Mouse (Mus musculus) C2C12 (cell line): Measurements from ENCODE around the gene Trpm1. TPM values are rescaled to one million over a fixed set of nuclear protein-coding genes. Genes with fewer than 3 reads are reported as not detected.

ENCODE experiments used
- H3K27me3 ChIP-seq: one replicate; pipeline ENCODE4 v1.6.1; 2011; ENCODE audit not compliant: control insufficient read depth, insufficient read depth, insufficient read length
- H3K36me3 ChIP-seq: one replicate; pipeline ENCODE4 v1.6.1; 2011; ENCODE audit not compliant: control insufficient read depth, insufficient read depth
- H3K4me3 ChIP-seq: one replicate; pipeline ENCODE4 v1.5.1; 2011; ENCODE audit warnings: mild to moderate bottlenecking, control low read depth; ENCODE audit not compliant: poor library complexity, insufficient read depth, severe bottlenecking
- H3K79me2 ChIP-seq: one replicate; pipeline ENCODE4 v1.6.1; 2011; ENCODE audit not compliant: control insufficient read depth, insufficient read depth
- H3K79me3 ChIP-seq: one replicate; pipeline ENCODE4 v1.6.1; 2011; ENCODE audit warnings: low read depth, control low read depth
- H3ac ChIP-seq: one replicate; pipeline ENCODE3; 2011; ENCODE audit warnings: low read depth; ENCODE audit not compliant: control insufficient read depth, insufficient read length
- CEBPB ChIP-seq: IDR thresholded peaks from one replicate; pipeline ENCODE4 v1.6.1; 2011; ENCODE audit warnings: low read depth, mild to moderate bottlenecking, control low read depth, moderate library complexity
- CTCF ChIP-seq: IDR thresholded peaks from one replicate; pipeline ENCODE4 v1.5.1; 2011; ENCODE audit not compliant: control insufficient read depth, insufficient read depth, insufficient read length
- FOSL1 ChIP-seq: IDR thresholded peaks from one replicate; pipeline ENCODE4 v1.8.0; 2011; ENCODE audit warnings: mild to moderate bottlenecking, low read length; ENCODE audit not compliant: poor library complexity, insufficient read depth, severe bottlenecking
- MAX ChIP-seq: IDR thresholded peaks from one replicate; pipeline ENCODE4 v1.6.1; 2011; ENCODE audit warnings: mild to moderate bottlenecking, control low read depth
- MYOD1 ChIP-seq: IDR thresholded peaks from one replicate; pipeline ENCODE4 v1.6.1; 2011; ENCODE audit warnings: low read depth; ENCODE audit not compliant: control insufficient read depth, insufficient read length
- MYOG ChIP-seq: IDR thresholded peaks from one replicate; pipeline ENCODE4 v1.6.1; 2011; ENCODE audit not compliant: control insufficient read depth, insufficient read length; ENCODE audit errors: extremely low read depth
- USF1 ChIP-seq: IDR thresholded peaks from one replicate; pipeline ENCODE4 v1.6.1; 2011; ENCODE audit warnings: low read depth, mild to moderate bottlenecking, control low read depth, moderate library complexity
- polyA plus RNA-seq: library from polyadenylated mRNA; unstranded; fragments of >200 nt; fragmentation: generic; extraction: Trizol; gene quantifications from one replicate; pipeline ENCODE4 v1.2.1, GENCODE M21; 2012; ENCODE audit warnings: missing spikeins

Gene Trpm1
- polyA plus RNA-seq, 1 experiment = 0.02 TPM

- no peaks in the 10 kb centered on the region for H3K36me3 ChIP-seq
- H3K79me3 ChIP-seq = no peaks in the 10 kb centered on the region
- no peaks in the 10 kb centered on the region for H3K27me3 ChIP-seq
- TF ChIP-seq CTCF (no peak), USF1 (no peak), MYOG (no peak), MYOD1 (no peak), CEBPB (no peak), MAX (no peak), FOSL1 (no peak)
- H3ac ChIP-seq = no peak overlapping the region
- H3K4me3 ChIP-seq = no peak overlapping the region
- no peaks in the 10 kb centered on the region for H3K79me2 ChIP-seq
Measured at GRCm38 (mm10) chr7:64196114-64196513, 42.5 kb downstream of the Trpm1 start.

GRCm38 (mm10) chr7:64208700-64209099 lies 55.1 kb downstream of the Trpm1 start:
- no peak for TF ChIP-seq MYOD1
- TF ChIP-seq USF1 = no peak
- TF ChIP-seq MAX = no peak
- TF ChIP-seq CEBPB = no peak
- no peak for TF ChIP-seq CTCF
- TF ChIP-seq MYOG = no peak
- no peak for TF ChIP-seq FOSL1
- Histone ChIP-seq H3K79me2 (no peaks in the 10 kb centered on the region), H3K36me3 (no peaks in the 10 kb centered on the region), H3ac (no peak overlapping the region), H3K27me3 (peaks cover 5% of the 10 kb centered on the region), H3K4me3 (no peak overlapping the region), H3K79me3 (no peaks in the 10 kb centered on the region)

- Histone ChIP-seq H3K79me2 (no peaks in the 10 kb centered on the region), H3ac (no peak overlapping the region), H3K79me3 (no peaks in the 10 kb centered on the region), H3K4me3 (no peak overlapping the region), H3K27me3 (peaks cover 8% of the 10 kb centered on the region), H3K36me3 (no peaks in the 10 kb centered on the region)
- no peak for TF ChIP-seq MAX
- no peak for TF ChIP-seq CTCF
- TF ChIP-seq USF1 = no peak
- no peak for TF ChIP-seq MYOD1
- no peak for TF ChIP-seq CEBPB
- no peak for TF ChIP-seq MYOG
- no peak for TF ChIP-seq FOSL1
Measured at GRCm38 (mm10) chr7:64212870-64213269, 59.2 kb downstream of the Trpm1 start.

GRCm38 (mm10) chr7:64214066-64214465 lies 60.4 kb downstream of the Trpm1 start:
- Histone ChIP-seq H3K36me3 (no peaks in the 10 kb centered on the region), H3ac (no peak overlapping the region), H3K79me3 (no peaks in the 10 kb centered on the region), H3K27me3 (peaks cover 3% of the 10 kb centered on the region), H3K79me2 (no peaks in the 10 kb centered on the region), H3K4me3 (no peak overlapping the region)
- TF ChIP-seq USF1 = no peak
- no peak for TF ChIP-seq FOSL1
- no peak for TF ChIP-seq CEBPB
- TF ChIP-seq MAX = no peak
- no peak for TF ChIP-seq CTCF
- TF ChIP-seq MYOD1 = no peak
- no peak for TF ChIP-seq MYOG

GRCm38 (mm10) chr7:64215613-64216012 lies 62.0 kb downstream of the Trpm1 start:
- no peak overlapping the region for H3ac ChIP-seq
- no peaks in the 10 kb centered on the region for H3K79me2 ChIP-seq
- peaks cover 3% of the 10 kb centered on the region for H3K27me3 ChIP-seq
- H3K36me3 ChIP-seq = no peaks in the 10 kb centered on the region
- H3K79me3 ChIP-seq = no peaks in the 10 kb centered on the region
- no peak for TF ChIP-seq FOSL1
- TF ChIP-seq CTCF = no peak
- TF ChIP-seq MAX = no peak
- no peak for TF ChIP-seq MYOG
- no peak for TF ChIP-seq USF1
- no peak for TF ChIP-seq CEBPB
- TF ChIP-seq MYOD1 = no peak
- no peak overlapping the region for H3K4me3 ChIP-seq

GRCm38 (mm10) chr7:64217428-64217827 lies 63.8 kb downstream of the Trpm1 start:
- no peak overlapping the region for H3K4me3 ChIP-seq
- no peaks in the 10 kb centered on the region for H3K36me3 ChIP-seq
- H3K27me3 ChIP-seq = peaks cover 3% of the 10 kb centered on the region
- no peaks in the 10 kb centered on the region for H3K79me3 ChIP-seq
- TF ChIP-seq USF1 (no peak), FOSL1 (no peak), MAX (no peak), MYOD1 (no peak), CTCF (no peak), CEBPB (no peak), MYOG (no peak)
- no peaks in the 10 kb centered on the region for H3K79me2 ChIP-seq
- no peak overlapping the region for H3ac ChIP-seq
